Mouse (Mus musculus): ENCODE data around the gene Krtap5-3. TPM values are rescaled to one million over a fixed set of nuclear protein-coding genes. Genes with fewer than 3 reads are reported as not detected.
"Not testable (repeated sequence)": the region's sequence is repeated elsewhere in the genome, so short reads cannot be mapped to it uniquely, and the experiment has no call there.

The Krtap5-3 gene
- polyA plus RNA-seq, 1 experiment: not detected

DNA sequence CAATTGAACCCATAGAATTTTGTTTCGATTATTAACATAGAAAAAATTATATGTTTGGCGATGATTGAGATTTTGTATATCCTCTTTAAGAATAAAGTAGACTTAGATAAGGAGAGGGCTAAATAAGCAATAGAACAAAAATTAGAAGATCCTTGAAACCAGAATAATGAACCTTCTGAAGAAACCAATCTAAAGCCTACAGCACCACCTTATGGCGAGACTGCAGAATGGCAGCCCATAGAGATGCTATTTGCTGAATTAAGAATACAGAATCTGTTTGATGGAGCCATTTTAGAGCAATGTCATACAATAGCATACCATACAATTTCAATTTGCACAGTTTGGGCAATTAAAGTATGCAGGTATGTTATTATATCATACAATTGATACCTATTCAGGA is 31.3 kb upstream of the Krtap5-3 start:
- H3K79me2 ChIP-seq (ENCODE audit: control insufficient read depth, insufficient read depth): no peaks in the 10 kb centered on the region
- no peaks in the 10 kb centered on the region for H3K36me3 ChIP-seq (ENCODE audit: control insufficient read depth, insufficient read depth)
- H3ac ChIP-seq (ENCODE audit: control insufficient read depth, insufficient read length, low read depth): no peak overlapping the region
- H3K27me3 ChIP-seq (ENCODE audit: control insufficient read depth, insufficient read depth, insufficient read length): no peaks in the 10 kb centered on the region
- no peaks in the 10 kb centered on the region for H3K79me3 ChIP-seq (ENCODE audit: low read depth)
- TF ChIP-seq MYOG (IDR thresholded peaks at IDR 0.05; ENCODE audit: control insufficient read depth, extremely low read depth, insufficient read length): no peak
- TF ChIP-seq CEBPB (IDR thresholded peaks at IDR 0.05; ENCODE audit: low read depth): no peak
- TF ChIP-seq USF1 (IDR thresholded peaks at IDR 0.05; ENCODE audit: low read depth): no peak
- no peak for TF ChIP-seq MAX (IDR thresholded peaks at IDR 0.05)
- TF ChIP-seq CTCF (IDR thresholded peaks at IDR 0.05; ENCODE audit: control insufficient read depth, insufficient read depth, insufficient read length): no peak
- TF ChIP-seq FOSL1 (IDR thresholded peaks at IDR 0.05; ENCODE audit: insufficient read depth, low read length, poor library complexity, severe bottlenecking): no peak
- TF ChIP-seq MYOD1 (IDR thresholded peaks at IDR 0.05; ENCODE audit: control insufficient read depth, insufficient read length, low read depth): no peak
- no peak overlapping the region for H3K4me3 ChIP-seq (ENCODE audit: insufficient read depth, poor library complexity, severe bottlenecking)

DNA sequence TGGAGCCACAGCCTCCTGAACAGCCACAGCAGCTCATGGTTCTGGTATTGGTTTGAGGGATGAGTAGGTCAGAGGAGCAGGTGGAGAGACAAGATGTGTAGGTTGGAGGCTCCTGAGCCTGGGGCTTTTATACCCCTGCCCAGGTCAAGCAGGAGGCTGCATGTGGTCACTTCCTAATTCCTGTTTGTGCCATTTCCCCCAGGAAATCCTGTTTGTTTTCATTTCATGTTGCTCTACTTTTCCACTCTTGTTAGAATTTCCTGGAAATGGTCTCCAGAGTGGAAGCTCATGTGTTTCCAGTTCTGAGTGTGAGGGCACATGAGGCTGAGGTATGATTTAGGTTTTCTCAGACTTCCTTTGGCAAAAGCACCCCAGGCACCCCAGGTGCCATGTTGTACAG is 25.3 kb upstream of the Krtap5-3 start, which contains the start of gene Krtap5-2:
TSS of gene Krtap5-2 (minus strand) at position 101 of the 400 bp plus-strand sequence.
- H3K36me3 ChIP-seq (ENCODE audit: control insufficient read depth, insufficient read depth); H3K79me3 ChIP-seq (ENCODE audit: low read depth); H3ac ChIP-seq (ENCODE audit: control insufficient read depth, insufficient read length, low read depth); H3K4me3 ChIP-seq (ENCODE audit: insufficient read depth, poor library complexity, severe bottlenecking); H3K27me3 ChIP-seq (ENCODE audit: control insufficient read depth, insufficient read depth, insufficient read length); H3K79me2 ChIP-seq (ENCODE audit: control insufficient read depth, insufficient read depth): not testable (repeated sequence)

DNA sequence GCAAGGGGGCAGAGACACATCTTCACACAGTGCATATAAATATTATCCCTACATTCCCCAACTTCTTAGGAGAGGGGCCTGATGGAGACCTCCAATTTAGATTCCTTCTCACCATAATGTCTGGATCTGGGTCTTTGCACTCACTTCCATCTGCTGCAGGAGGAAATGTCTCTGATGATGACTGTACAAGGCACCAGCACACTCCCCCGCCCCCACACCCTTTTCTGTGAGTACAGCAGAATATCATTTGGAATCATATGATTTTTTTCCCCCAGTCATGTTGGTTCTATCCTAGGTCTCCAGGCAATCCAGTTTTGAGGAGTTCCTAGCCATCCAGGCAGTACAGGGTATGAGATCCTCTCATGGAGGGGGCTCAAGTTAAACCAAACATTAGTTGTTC is 22.5 kb upstream of the Krtap5-3 start:
- no peaks in the 10 kb centered on the region for H3K79me3 ChIP-seq (ENCODE audit: low read depth)
- peaks cover 3% of the 10 kb centered on the region for H3K27me3 ChIP-seq (ENCODE audit: control insufficient read depth, insufficient read depth, insufficient read length)
- TF ChIP-seq MAX (IDR thresholded peaks at IDR 0.05) (no peak), MYOG (IDR thresholded peaks at IDR 0.05; ENCODE audit: control insufficient read depth, extremely low read depth, insufficient read length) (no peak), USF1 (IDR thresholded peaks at IDR 0.05; ENCODE audit: low read depth) (no peak)
- H3K79me2 ChIP-seq (ENCODE audit: control insufficient read depth, insufficient read depth): no peaks in the 10 kb centered on the region
- H3K4me3 ChIP-seq (ENCODE audit: insufficient read depth, poor library complexity, severe bottlenecking): no peak overlapping the region
- no peaks in the 10 kb centered on the region for H3K36me3 ChIP-seq (ENCODE audit: control insufficient read depth, insufficient read depth)
- H3ac ChIP-seq (ENCODE audit: control insufficient read depth, insufficient read length, low read depth): no peak overlapping the region

DNA sequence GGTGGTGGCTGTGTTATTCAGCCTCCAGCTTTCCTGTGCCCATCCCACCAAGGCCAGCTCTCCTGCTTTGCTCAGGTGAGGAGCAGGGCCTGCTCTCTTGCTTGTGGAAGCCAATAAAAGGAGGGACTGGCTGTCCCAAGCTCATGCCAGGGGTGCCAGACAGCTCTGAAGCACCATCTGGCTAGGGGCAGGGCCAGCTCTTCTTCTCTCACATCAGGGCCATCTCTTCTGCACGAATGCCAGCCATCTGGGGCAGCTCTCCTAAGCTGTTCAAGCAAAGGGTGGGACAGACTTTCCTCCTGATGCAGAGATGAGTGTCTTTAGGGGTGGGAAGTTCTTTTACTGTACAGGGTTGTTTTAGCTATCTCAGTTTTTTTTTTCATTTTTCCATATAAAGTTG is 20.1 kb upstream of the Krtap5-3 start:
- Histone ChIP-seq H3K4me3 (ENCODE audit: insufficient read depth, poor library complexity, severe bottlenecking) (no peak overlapping the region), H3K27me3 (ENCODE audit: control insufficient read depth, insufficient read depth, insufficient read length) (peaks cover 3% of the 10 kb centered on the region), H3K79me2 (ENCODE audit: control insufficient read depth, insufficient read depth) (no peaks in the 10 kb centered on the region), H3ac (ENCODE audit: control insufficient read depth, insufficient read length, low read depth) (no peak overlapping the region), H3K36me3 (ENCODE audit: control insufficient read depth, insufficient read depth) (no peaks in the 10 kb centered on the region), H3K79me3 (ENCODE audit: low read depth) (no peaks in the 10 kb centered on the region)
- TF ChIP-seq CTCF (IDR thresholded peaks at IDR 0.05; ENCODE audit: control insufficient read depth, insufficient read depth, insufficient read length): no peak
- TF ChIP-seq MYOD1 (IDR thresholded peaks at IDR 0.05; ENCODE audit: control insufficient read depth, insufficient read length, low read depth): no peak
- no peak for TF ChIP-seq MYOG (IDR thresholded peaks at IDR 0.05; ENCODE audit: control insufficient read depth, extremely low read depth, insufficient read length)
- TF ChIP-seq FOSL1 (IDR thresholded peaks at IDR 0.05; ENCODE audit: insufficient read depth, low read length, poor library complexity, severe bottlenecking): no peak
- TF ChIP-seq MAX (IDR thresholded peaks at IDR 0.05): no peak
- no peak for TF ChIP-seq CEBPB (IDR thresholded peaks at IDR 0.05; ENCODE audit: low read depth)
- TF ChIP-seq USF1 (IDR thresholded peaks at IDR 0.05; ENCODE audit: low read depth): no peak

DNA sequence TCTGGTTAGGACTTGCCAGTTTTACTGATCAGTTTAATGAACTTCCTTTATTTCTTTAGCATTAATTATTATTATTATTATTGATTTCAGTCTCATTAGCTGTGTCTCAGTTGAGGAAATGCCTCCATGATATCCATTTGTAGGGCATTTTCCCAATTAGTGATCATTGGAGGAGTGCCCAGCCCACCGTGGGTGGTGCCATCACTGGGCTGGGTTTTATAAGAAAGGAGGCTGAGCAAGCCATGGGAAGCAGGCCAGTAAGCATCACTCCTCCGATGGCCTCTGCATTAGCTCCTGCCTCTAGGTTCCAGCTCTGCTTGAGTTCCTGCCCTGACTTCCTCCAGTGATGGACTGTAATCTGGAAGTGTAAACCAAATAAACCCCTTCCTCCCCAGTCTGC is 13.0 kb upstream of the Krtap5-3 start:
- TF ChIP-seq MYOD1 (IDR thresholded peaks at IDR 0.05; ENCODE audit: control insufficient read depth, insufficient read length, low read depth) (no peak), CEBPB (IDR thresholded peaks at IDR 0.05; ENCODE audit: low read depth) (no peak), MYOG (IDR thresholded peaks at IDR 0.05; ENCODE audit: control insufficient read depth, extremely low read depth, insufficient read length) (no peak), USF1 (IDR thresholded peaks at IDR 0.05; ENCODE audit: low read depth) (no peak), CTCF (IDR thresholded peaks at IDR 0.05; ENCODE audit: control insufficient read depth, insufficient read depth, insufficient read length) (no peak), FOSL1 (IDR thresholded peaks at IDR 0.05; ENCODE audit: insufficient read depth, low read length, poor library complexity, severe bottlenecking) (no peak), MAX (IDR thresholded peaks at IDR 0.05) (no peak)
- Histone ChIP-seq H3K4me3 (ENCODE audit: insufficient read depth, poor library complexity, severe bottlenecking) (no peak overlapping the region), H3ac (ENCODE audit: control insufficient read depth, insufficient read length, low read depth) (no peak overlapping the region), H3K79me2 (ENCODE audit: control insufficient read depth, insufficient read depth) (no peaks in the 10 kb centered on the region), H3K79me3 (ENCODE audit: low read depth) (no peaks in the 10 kb centered on the region), H3K27me3 (ENCODE audit: control insufficient read depth, insufficient read depth, insufficient read length) (peaks cover 3% of the 10 kb centered on the region), H3K36me3 (ENCODE audit: control insufficient read depth, insufficient read depth) (no peaks in the 10 kb centered on the region)

DNA sequence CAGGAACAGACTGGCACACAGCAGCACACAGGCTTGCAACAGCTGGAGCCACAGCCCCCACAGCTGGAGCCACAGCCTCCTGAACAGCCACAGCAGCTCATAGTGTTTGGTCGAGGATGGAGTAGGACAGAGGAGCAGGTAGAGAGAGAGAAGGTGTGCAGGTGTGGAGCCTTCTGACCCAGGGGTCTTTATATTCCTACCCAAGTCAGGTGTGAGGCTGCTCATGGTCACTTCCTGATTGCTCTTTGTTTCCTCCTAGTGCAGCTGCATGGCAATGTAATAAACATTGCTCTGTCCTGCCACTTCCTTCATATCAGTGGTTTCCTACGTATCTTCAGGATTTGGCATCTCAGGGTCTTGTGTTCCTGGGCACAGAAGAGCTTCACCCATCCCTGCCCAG is 10.9 kb upstream of the Krtap5-3 start, which contains the start of gene Gm10153:
TSS of gene Gm10153 (minus strand) at position 101 of the 400 bp plus-strand sequence.
- H3ac ChIP-seq (ENCODE audit: control insufficient read depth, insufficient read length, low read depth): no peak within 1 kb of the TSS
- H3K27me3 ChIP-seq (ENCODE audit: control insufficient read depth, insufficient read depth, insufficient read length): peaks cover 3% of the 10 kb centered on the region
- H3K79me2 ChIP-seq (ENCODE audit: control insufficient read depth, insufficient read depth): no peaks in the 10 kb centered on the region
- no peaks in the 10 kb centered on the region for H3K79me3 ChIP-seq (ENCODE audit: low read depth)
- no peak for TF ChIP-seq USF1 (IDR thresholded peaks at IDR 0.05; ENCODE audit: low read depth)
- no peak for TF ChIP-seq MAX (IDR thresholded peaks at IDR 0.05)
- no peak for TF ChIP-seq MYOG (IDR thresholded peaks at IDR 0.05; ENCODE audit: control insufficient read depth, extremely low read depth, insufficient read length)
- TF ChIP-seq MYOD1 (IDR thresholded peaks at IDR 0.05; ENCODE audit: control insufficient read depth, insufficient read length, low read depth): no peak
- TF ChIP-seq CEBPB (IDR thresholded peaks at IDR 0.05; ENCODE audit: low read depth): no peak
- TF ChIP-seq FOSL1 (IDR thresholded peaks at IDR 0.05; ENCODE audit: insufficient read depth, low read length, poor library complexity, severe bottlenecking): no peak
- no peak for TF ChIP-seq CTCF (IDR thresholded peaks at IDR 0.05; ENCODE audit: control insufficient read depth, insufficient read depth, insufficient read length)
- H3K36me3 ChIP-seq (ENCODE audit: control insufficient read depth, insufficient read depth): no peaks in the 10 kb centered on the region
- H3K4me3 ChIP-seq (ENCODE audit: insufficient read depth, poor library complexity, severe bottlenecking): no peak within 1 kb of the TSS
